Mouse (Mus musculus) embryonic stem cell, embryonic (primary cell): ENCODE results near the gene Fhl2.

ENCODE experiments used
- CTCF ChIA-PET, 4 experiments: fragments of 300-600 bp in 2 of 4; fragments of 350-600 bp in 2 of 4; sonication (Branson Sonifier 250); formaldehyde crosslinking; loops; one replicate each; lab custom pipeline; 2022; ENCODE audit warnings: inconsistent platforms in 2 of 4; lab: Charles Lee
- POLR2A ChIA-PET, 4 experiments: fragments of 300-600 bp in 2 of 4; fragments of 350-600 bp in 2 of 4; sonication (Branson Sonifier 250); formaldehyde crosslinking; loops; one replicate each; lab custom pipeline; 2022; ENCODE audit warnings: antibody characterized with exemption in 4 of 4, inconsistent platforms in 1 of 4; lab: Charles Lee

Fhl2 gene

DNA sequence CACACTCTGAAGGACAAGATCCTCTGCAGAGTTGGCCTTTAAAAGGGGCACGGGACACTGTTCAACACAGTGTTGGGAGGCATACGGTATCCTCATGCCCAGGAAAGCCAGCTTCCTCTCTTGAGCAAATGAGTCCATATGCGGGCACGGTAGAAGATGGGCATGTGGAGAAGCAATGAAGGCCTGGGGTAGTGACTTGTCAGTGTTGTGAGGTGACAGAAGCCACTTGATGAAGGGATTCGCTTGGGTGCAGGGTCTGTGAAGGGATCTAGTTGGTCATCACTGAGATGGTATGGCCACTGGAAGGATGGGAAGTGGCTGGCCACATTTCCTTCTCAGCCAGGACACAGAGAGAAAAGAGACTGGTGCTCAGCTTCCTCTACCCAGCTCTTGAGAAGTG, 32.2 kb downstream of the Fhl2 start:
- POLR2A ChIA-PET = interaction anchor here in 2 of 4 experiments (0.7 to 2.3 kb wide), 2 partner anchors 22 to 38 kb away, joined by 4 to 7 read pairs; no protein-coding TSS in a partner anchor
- CTCF ChIA-PET = interaction anchor here in 2 of 4 experiments (0.7 to 1.3 kb wide), 2 partner anchors 24 to 25 kb away, joined by 3 to 4 read pairs; no protein-coding TSS in a partner anchor

DNA sequence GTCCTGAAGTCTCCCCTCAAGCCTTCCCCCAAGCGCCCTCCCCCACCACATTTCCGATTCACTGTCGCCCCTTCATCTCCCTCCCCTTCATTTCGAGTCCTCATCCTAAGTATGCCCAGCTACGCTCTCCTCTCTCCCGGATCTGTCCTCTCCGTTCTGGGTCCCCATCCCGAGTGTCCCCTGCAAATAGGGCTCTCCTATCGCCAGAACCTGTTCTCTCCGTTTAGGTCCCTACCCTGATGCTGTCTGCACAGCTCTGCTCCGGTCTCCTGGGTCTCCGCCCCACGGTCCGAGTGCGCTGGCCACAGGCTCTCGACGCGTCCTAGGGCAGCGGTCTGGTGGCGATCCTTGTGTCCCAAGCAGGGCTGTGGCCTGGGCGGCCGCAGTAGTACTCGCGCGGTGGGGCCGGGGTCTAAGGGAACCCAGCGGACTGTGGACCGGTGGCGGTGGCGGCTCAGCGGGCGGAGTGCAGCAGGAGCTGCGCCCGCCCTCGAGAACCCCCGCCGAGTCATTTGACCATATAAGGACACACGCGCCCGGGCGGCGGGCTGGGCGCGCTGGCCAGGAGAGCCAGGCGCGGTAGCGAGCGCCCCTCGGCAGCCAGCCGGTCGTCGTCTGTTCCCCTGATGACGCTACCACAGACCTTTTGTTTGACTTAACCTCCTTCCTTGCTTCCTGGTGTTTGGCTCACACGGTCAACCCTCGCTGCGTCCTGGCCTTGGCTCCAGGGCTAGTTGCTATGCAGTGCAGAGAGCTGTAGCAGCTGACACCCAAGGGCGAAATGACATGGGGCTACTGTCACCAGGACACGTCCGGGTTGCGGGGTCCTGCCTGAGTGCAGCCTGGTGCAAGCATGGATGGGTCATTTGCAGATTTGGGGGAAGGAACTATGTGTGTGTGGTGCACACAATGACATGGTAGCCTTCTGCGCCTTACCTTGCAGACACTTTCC, 33.0 kb downstream of the Fhl2 start:
- CTCF ChIA-PET = interaction anchor here in 1 of 4 experiments (0.7 kb wide), 1 partner anchor 24 kb away, joined by 3 read pairs; no protein-coding TSS in a partner anchor

DNA sequence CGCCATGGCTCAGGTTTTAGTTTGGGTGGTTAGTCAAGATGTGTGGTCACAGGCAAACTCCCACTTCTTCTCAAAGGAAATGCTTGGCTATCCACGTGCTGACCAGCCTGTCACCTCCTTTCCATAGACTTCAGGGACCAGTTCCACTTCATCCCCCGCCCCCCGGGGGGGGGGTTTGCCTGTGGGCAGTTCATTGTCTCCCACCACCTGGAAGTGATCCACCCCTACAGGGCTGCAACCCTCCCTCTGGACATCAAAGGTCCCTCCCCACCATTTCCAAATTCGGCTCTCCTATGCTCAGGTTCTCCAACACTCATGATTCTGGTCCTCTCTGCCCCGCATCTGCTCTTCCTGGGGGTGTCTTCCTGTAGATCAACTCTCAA, 33.7 kb downstream of the Fhl2 start:
- POLR2A ChIA-PET = no interaction called here
- CTCF ChIA-PET = no interaction called here

More for the DNA sequence above, 33.0 kb downstream of the Fhl2 start:
- POLR2A ChIA-PET = interaction anchor here in 2 of 4 experiments (0.7 to 2.3 kb wide), 2 partner anchors 22 to 39 kb away, joined by 4 to 7 read pairs; no protein-coding TSS in a partner anchor

DNA sequence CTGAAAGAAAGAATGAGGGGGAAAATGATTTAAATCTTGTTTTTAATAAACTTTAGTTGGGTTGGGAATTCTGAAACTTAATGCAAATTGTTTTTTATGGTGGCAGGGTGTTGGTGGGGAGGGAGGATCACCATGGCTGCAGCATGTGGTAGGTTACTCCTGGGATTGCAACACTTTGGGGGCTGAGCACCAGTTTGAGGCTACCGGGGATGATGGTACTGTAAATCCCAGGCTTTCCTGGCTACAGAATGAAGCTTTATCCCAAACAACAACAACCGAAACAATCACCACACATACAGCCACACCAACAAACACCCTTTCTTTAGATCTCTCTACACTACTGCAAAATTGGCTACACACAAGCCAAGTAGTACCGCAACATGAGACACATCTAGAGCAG, 34.4 kb downstream of the Fhl2 start:
- ChIA-PET CTCF (no interaction called here), POLR2A (no interaction called here)

DNA sequence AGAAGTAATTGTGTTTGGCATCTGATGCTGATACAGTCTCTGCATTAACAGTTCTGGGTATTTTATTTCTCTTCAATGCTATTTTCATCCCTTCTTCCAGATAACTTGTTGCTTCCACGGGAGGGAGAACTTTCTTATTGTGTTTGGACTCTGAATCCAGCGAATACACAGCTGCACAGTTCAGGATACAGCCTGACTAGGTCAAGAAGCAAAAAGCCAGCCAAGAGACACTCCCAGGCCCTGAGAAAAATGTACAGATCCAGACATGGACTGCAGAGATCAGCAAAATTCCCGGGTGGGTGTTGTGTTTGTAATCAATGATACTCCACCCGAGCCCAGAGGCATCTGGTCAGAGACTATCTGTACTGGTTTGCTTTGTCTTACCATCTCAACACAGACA, 37.4 kb downstream of the Fhl2 start:
- CTCF ChIA-PET = interaction anchor here in 1 of 4 experiments (0.5 kb wide), 1 partner anchor 11 kb away, joined by 3 read pairs; no protein-coding TSS in a partner anchor
- POLR2A ChIA-PET = no interaction called here

DNA sequence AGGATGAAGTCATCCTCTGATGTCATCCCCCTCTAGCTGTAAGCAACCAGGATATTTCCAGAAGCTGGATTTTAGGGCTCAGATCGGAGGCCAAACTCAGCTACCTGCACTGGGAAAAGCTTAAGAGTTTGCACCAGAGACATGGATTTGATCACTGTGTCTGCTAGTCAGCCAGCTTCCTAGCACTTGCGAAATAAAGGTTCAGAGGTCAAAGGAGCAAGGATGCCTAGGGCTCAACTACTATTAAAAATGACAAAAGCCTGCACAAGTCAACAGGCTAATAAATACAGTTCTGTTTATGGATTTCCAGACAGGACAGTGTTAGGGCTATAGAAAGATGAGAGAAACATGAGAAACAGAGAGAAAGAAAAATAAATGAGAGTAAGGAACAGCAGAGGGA, 38.9 kb downstream of the Fhl2 start:
- POLR2A ChIA-PET = no interaction called here
- CTCF ChIA-PET = no interaction called here

DNA sequence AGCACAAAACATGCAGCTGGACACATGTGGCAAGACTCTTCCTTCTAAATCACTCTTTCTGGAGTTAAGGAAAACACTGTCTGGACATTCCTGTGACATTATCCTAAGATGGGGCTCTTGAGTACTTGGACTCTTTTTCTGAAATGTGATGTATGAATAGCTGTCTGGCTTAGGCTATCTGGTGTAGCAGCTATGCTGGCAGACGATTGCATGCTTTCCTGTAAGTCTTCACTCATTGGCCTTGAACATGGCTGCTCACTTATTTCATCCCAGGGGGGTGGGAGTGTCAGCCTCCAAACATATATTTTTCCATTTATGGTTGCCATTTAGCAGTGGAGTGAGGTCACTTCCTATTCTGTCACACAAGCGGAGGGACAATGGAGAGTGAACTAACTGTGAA, 42.3 kb downstream of the Fhl2 start:
- ChIA-PET POLR2A (interaction anchor here in 1 of 4 experiments (0.6 to 1.1 kb wide), 2 partner anchors 15 to 210 kb away, joined by 3 to 4 read pairs; no protein-coding TSS in a partner anchor), CTCF (no interaction called here)

DNA sequence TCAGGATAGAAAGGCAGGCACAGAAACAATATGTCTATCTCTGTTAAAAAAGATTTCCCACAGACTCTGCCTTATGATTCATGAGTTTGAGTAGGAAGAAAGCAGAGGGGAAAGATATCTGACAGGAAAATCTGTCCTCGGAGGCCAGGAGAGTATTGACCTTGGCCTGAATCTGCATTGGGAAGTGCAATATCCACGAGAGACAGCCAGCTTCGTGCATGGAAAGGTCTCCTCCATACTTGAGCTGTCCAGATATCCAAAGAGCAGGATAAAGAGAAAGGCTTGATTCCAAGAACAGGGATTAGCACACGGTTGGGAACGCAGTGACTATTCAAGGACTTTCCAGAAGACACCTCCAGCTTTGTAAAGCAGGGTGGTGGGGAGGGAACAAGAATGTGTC, 43.2 kb downstream of the Fhl2 start:
- CTCF ChIA-PET = no interaction called here

DNA sequence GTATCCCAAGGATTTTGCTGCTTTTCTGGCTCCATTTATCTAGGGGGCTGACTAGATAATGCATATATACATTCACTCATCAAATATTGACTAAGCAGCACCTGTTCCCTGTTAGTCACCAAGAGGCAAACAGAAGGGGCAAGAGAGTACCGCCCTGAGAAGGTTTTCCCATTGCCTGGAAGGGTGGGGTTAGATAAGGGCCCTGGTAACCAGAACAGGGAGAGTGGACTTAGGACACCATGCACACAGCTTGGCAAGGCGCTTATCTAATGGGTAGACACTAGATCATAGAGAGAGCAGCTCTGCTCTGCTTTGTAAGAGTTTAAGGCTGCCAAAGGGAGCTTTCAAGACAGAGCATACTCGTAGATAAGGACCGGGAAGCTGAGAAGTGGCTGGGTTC, 44.2 kb downstream of the Fhl2 start:
- ChIA-PET POLR2A (no interaction called here), CTCF (interaction anchor here in 1 of 4 experiments (0.5 kb wide), 1 partner anchor 1766 kb away, joined by 3 read pairs; no protein-coding TSS in a partner anchor)

More for the DNA sequence above, 43.2 kb downstream of the Fhl2 start:
- POLR2A ChIA-PET = interaction anchor here in 1 of 4 experiments (0.7 to 1.1 kb wide), 2 partner anchors 16 to 58 kb away, joined by 3 to 4 read pairs; no protein-coding TSS in a partner anchor

DNA sequence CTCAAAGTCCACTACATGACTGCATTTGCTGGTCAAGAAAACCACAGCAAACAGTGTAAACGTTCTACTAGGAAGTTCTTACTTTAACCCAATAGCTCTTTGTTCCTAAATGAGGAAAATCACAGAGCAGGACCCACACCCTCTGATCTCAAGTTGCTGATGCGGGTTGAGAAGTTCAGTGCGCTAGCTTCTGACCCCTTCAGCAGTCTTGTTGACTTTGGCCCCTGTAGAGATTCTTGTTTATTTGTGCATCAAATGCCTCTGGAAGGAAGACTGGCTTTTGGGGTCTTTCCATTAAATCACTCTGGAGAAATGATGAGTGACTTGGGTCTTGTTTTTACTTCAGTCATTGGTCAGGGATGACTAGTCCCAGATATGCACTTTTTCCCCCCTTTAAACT, 46.6 kb downstream of the Fhl2 start:
- ChIA-PET POLR2A (interaction anchor here in 1 of 4 experiments (1.2 kb wide), 1 partner anchor 27 kb away, joined by 3 read pairs; no protein-coding TSS in a partner anchor), CTCF (interaction anchor here in 1 of 4 experiments (2.3 kb wide), 1 partner anchor 11 kb away, joined by 5 read pairs; no protein-coding TSS in a partner anchor)

DNA sequence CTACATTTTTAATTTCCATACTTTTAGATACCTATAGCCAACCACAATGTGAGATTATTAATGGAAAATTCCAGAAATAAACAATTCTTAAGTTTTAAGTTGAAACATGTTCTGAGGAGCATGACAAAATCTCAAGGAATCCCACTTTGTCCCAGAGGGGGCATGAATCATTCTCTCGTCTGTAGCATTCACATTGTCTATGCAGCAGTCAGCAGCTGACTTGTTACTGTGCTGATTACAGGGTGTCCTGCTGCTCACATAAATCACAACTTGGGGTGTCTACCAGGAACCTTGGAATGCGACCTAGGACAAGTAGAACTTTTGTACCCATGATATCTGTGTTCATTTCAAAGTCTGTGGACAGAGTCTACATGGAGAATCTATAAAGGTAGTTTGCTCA, 49.3 kb downstream of the Fhl2 start:
- CTCF ChIA-PET = interaction anchor here in 1 of 4 experiments (1.0 kb wide), 1 partner anchor 8 kb away, joined by 3 read pairs; no protein-coding TSS in a partner anchor
- POLR2A ChIA-PET = no interaction called here

DNA sequence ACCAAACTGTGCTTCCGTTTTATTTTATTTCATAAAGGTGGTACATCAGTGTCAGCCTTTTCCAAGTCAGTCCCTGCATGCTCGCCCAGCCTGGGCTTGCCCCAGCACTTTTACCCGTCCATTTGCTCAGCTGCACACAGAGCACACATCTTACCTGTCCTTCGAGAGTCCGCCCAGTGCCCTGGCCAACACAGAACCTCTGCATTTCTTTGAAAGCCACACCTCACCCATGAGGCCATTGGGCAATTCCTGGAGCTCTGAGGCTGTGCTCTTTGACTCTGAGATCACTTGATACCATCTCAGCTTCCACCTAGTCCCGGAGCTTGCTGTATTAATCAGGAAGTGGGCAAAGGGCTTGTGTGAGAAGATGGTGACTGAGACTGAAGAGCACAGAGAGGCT, 51.4 kb downstream of the Fhl2 start:
- CTCF ChIA-PET = interaction anchor here in 1 of 4 experiments (1.2 kb wide), 1 partner anchor 119 kb away, joined by 3 read pairs; no protein-coding TSS in a partner anchor
- POLR2A ChIA-PET = no interaction called here

DNA sequence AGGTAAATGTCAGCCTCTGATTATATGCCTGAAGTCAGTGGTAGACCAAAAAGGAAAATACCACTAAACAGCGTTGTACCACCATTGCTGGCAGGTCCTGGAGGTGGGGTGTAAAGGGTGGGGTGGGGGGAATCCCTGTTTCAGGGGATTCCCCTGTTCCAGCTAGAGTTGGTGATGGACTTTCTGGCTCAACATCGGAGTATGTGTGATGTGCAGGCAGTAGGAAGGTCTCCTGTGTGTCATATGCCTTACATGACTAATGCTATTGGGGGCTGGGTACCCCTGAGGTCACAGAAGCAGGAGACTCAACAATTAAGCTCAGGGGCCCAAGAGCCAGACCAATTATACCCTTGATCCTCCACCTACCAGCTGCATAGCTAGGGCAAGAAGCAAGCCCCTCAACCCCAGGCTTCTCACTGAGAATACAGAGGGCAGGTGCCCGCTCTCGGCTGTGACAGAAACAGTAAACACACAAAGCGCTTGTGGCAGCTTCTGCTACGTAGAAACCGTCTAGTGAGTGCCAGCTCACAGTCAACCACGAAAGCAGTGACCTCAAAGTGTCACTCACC, 52.4 kb downstream of the Fhl2 start:
- POLR2A ChIA-PET = no interaction called here
- CTCF ChIA-PET = interaction anchor here in 2 of 4 experiments (0.6 to 1.2 kb wide), 2 partner anchors 33 to 120 kb away, joined by 3 to 4 read pairs; no protein-coding TSS in a partner anchor

DNA sequence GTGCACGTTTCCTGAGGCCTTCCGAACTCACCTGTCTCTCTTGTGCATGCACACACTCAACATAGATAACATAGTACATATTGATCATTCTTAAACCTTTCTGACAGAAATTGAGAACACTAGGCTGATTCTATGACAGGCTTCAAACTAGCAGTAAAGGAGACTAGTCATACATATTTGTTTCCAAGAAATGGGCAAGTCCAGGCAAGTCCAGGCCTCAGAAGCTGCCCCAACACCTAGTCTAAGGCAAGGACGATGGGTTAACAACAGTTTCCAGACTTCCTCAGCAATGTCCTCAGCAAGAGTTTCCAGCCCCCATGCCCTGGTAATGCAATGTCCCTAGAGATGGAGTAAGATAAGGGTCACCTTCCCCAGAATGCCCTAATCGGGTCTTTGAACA, 53.0 kb downstream of the Fhl2 start:
- POLR2A ChIA-PET = no interaction called here
- CTCF ChIA-PET = interaction anchor here in 1 of 4 experiments (0.7 kb wide), 1 partner anchor 120 kb away, joined by 3 read pairs; no protein-coding TSS in a partner anchor

DNA sequence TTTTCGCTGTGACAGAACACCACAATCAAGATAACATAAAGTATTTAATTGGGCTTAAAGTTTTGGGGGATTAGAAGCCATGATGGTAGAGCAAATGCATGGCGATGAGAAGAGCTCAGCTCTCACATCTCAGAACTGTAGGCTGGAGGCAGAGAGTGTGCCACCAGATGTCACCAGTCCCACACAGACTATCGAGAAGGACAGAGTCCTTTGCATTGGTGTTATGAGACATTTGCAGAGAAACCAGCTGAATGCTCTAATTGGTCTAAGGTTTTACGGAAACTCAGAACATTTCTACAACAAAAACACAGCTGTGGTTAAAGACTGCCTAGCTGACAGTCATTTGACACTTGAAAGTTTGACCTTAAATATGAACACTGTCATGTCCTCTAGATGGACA, 53.5 kb downstream of the Fhl2 start:
- ChIA-PET CTCF (interaction anchor here in 1 of 4 experiments (0.7 kb wide), 1 partner anchor 121 kb away, joined by 3 read pairs; no protein-coding TSS in a partner anchor), POLR2A (interaction anchor here in 1 of 4 experiments (1.2 kb wide), 1 partner anchor 130 kb away, joined by 3 read pairs; no protein-coding TSS in a partner anchor)

DNA sequence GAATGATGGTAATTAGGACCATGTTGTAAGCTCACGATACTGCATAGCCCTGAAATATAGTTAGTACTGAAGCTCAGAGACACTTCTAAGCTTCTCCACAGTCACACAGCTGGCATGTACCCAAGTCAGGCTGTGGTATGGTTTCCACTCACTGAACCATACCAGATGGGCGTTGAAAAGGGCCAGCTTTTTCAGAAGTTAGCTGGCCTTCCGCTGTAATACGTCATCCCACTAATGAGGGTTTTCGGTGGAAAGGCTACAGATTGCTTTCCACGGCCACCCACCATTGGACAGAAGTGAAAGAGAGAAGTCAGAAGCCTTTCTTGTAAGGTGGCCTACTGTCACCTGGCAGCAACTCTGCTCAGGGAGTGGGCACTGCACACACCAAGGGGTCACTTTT, 53.9 kb downstream of the Fhl2 start:
- POLR2A ChIA-PET = interaction anchor here in 1 of 4 experiments (1.2 kb wide), 1 partner anchor 130 kb away, joined by 3 read pairs; no protein-coding TSS in a partner anchor
- CTCF ChIA-PET = no interaction called here

DNA sequence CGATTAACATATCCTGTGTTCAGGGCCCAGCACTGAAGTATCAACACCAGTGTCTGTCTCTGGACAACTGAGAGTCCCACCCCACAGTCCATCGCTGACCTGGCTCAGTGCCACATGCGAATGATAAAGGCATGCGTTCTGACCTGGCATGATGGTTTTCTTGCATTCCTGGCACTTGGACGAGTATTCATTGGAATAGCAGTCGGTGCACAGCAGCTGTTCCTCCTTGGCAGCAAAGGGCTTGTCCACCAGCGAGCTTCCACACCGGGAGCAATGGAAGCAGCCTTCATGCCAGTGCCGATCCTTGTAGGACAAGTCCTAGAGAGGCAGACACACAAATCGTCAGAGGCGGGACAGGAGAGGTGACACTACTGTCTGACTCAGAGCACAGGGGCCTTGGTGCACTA, 55.2 kb downstream of the Fhl2 start:
- ChIA-PET CTCF (no interaction called here), POLR2A (no interaction called here)

DNA sequence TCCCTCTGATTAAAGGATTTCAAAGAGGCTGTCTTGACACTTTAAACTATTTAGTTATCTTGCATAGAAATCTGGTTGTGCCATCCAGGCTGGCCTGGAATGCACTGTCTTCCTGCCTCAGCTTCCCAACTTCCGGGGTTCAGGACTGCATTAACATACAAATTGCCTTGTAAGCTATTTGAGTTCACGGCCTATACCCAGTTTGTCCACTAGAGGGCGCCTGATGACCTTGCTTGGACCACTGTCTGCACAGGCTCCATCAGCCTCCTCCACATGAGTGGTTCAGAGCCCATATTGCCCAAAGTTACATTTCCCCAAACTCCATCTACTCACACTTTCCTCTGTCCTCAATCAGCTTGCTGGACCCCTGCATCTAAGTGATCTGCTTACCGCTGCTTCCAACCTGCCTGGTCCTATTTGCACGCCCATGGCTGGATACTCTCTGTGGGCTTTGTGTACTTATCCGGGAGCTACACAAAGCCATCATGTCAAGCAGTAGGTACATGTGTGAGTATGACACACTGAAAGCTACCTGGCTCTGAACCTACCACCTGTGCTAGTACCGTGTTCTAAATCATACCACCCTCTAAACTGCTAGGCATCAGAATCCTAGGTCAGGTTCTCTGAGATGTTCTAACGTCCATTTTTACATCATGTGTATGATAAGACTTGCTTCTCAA, 57.1 kb downstream of the Fhl2 start:
- ChIA-PET POLR2A (interaction anchor here in 3 of 4 experiments (0.6 to 1.7 kb wide), 4 partner anchors 124 to 605 kb away, joined by 3 to 4 read pairs (median 3); no protein-coding TSS in a partner anchor), CTCF (interaction anchor here (0.5 to 2.4 kb wide), 53 partner anchors 8 to 1864 kb away, joined by 3 to 58 read pairs (median 4); partner anchors contain the start of genes AI597479 (in 2 of the 4), Tgfbrap1 (in 2 of the 4) and Tpp2 (in 1 of the 4))
